Mouse (Mus musculus) stomach, postnatal 0 days (tissue): ENCODE measurements around the gene Bach2. TPM values are rescaled to one million over a fixed set of nuclear protein-coding genes. Genes with fewer than 3 reads are reported as not detected.

ENCODE experiments used
- ATAC-seq: fragments of 200-750 bp; cut with Nextera tagmentation; 2 replicates; pipeline ENCODE4 v1.8.0; 2017; ENCODE audit not compliant: low FRiP score, low TSS enrichment
- DNase-seq: peaks from one replicate; pipeline ENCODE4 v3.0.0-alpha.2; 2016; ENCODE audit warnings: low spot score
- H3K27ac ChIP-seq: fragments of 300-500 bp; sonication (generic); replicated peaks from 2 replicates; pipeline ENCODE4 v1.5.1; 2014; ENCODE audit warnings: mild to moderate bottlenecking, control low read depth
- H3K27me3 ChIP-seq: fragments of 300-500 bp; sonication (generic); 2 replicates; pipeline ENCODE4 v1.6.1; 2014; ENCODE audit warnings: low read length; ENCODE audit not compliant: control insufficient read depth, insufficient read depth
- H3K36me3 ChIP-seq: fragments of 300-500 bp; sonication (generic); 2 replicates; pipeline ENCODE4 v1.6.1; 2014; ENCODE audit warnings: low read length, mixed read lengths; ENCODE audit not compliant: control insufficient read depth, insufficient read depth
- H3K4me1 ChIP-seq: fragments of 300-500 bp; sonication (generic); replicated peaks from 2 replicates; pipeline ENCODE4 v1.6.1; 2014; ENCODE audit warnings: antibody characterized with exemption; ENCODE audit not compliant: control insufficient read depth, insufficient read depth
- H3K4me2 ChIP-seq: fragments of 300-500 bp; sonication (generic); replicated peaks from 2 replicates; pipeline ENCODE4 v1.6.1; 2014; ENCODE audit warnings: low read depth, mild to moderate bottlenecking, control low read depth, moderate library complexity
- H3K4me3 ChIP-seq: fragments of 300-500 bp; sonication (generic); 2 replicates; pipeline ENCODE4 v1.5.1; 2014; ENCODE audit warnings: low read depth, low read length, control low read depth
- H3K9ac ChIP-seq: fragments of 300-500 bp; sonication (generic); 2 replicates; pipeline ENCODE4 v1.6.1; 2014; ENCODE audit warnings: mild to moderate bottlenecking, low read length, control low read depth, mixed read lengths
- H3K9me3 ChIP-seq: fragments of 300-500 bp; sonication (generic); 2 replicates; pipeline ENCODE4 v1.6.1; 2016; ENCODE audit warnings: low read length; ENCODE audit not compliant: control insufficient read depth
- CTCF ChIP-seq: IDR thresholded peaks from 2 replicates; pipeline ENCODE4 v1.5.1; 2016; ENCODE audit warnings: antibody characterized with exemption, low read depth, mild to moderate bottlenecking, moderate library complexity
- EP300 ChIP-seq: optimal IDR thresholded peaks from 2 replicates; pipeline ENCODE3; 2016; ENCODE audit warnings: antibody characterized with exemption
- WGBS: fragments of 180-500 bp; shearing (Covaris S2); extraction: QIAGEN DNeasy Blood & Tissue Kit; methylation state at CpG from one replicate; pipeline ENCODE4 v1.1.7; 2014; 5-methylcytosine and 5-hydroxymethylcytosine counted together
- polyA plus RNA-seq: library from polyadenylated mRNA; unstranded; fragments of >200 nt; fragmentation: Nextera tagmentation; extraction: Ambion mirVana; gene quantifications from 2 replicates; pipeline ENCODE4 v1.2.1, GENCODE M21; 2015

Gene Bach2
- polyA plus RNA-seq, 1 experiment from 2014 or later: 1.9 TPM

DNA sequence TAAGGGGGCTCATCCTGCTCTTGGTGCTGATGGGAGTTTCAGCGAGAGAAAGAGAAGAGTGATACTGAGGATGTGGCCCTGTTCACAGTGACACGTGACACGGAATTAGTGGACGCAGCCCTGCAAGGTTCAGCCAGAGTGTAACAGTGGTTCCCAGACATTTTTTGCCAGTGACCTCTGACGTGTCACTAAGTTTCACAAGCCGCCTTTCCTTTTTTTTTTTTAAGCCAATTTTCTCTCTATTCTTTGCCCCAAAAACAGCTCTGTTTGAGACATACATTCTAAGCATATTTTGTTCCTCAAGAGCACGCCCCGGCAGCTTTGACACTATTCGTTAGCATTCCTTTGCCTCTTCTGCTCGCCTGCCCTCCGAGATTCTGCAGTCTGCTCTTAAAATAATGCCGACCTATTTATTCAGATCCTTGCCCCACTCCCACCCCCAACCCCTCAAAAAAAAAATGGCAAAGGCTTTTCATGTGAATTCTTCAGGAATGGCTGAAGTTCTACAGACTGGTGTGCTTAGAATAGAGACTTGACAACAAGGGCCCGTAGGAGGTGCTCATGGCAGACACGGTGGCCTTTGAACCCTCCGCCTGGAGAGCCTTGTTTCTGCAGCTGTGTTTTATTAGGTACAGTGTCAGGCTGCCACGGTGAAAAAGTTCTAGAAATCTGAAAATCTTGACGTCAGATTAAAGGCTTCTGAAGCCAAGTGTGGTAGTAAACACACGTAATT lies 282.2 kb downstream of the Bach2 start:
- no peak for DNase-seq

DNA sequence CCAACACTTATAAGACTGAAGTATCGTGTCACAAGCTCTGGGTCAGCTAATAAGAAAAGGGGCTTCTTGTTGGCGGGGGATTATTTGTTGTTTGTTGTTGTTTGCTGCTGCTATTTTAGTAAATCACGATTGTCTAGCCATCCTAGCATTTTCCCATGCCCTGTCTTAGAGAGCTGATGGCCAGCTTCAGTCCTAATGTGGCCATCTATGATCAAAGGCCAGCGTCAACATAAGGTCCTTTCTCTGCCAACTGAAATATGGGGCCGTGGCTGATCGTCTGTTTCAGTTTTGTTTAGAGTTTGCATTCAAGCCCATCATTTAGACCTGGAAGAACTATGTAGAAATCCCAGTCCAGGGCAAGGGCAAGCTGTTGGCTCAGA lies 282.7 kb downstream of the Bach2 start:
- WGBS: 56% methylated on average over 6 of the region's 6 CpGs
- H3K27me3 ChIP-seq: no peaks in the 10 kb centered on the region
- H3K36me3 ChIP-seq: no peaks in the 10 kb centered on the region
- TF ChIP-seq CTCF (no peak), EP300 (no peak)
- ATAC-seq (no peak), DNase-seq (no peak)
- no peaks in the 10 kb centered on the region for H3K9me3 ChIP-seq
- peaks cover 12% of the 10 kb centered on the region for H3K4me1 ChIP-seq
- no peak overlapping the region for H3K4me3 ChIP-seq
- no peak overlapping the region for H3K4me2 ChIP-seq
- H3K27ac ChIP-seq: peak overlapping the region; percentile 50
- H3K9ac ChIP-seq: no peak overlapping the region

More for the DNA sequence above, 282.2 kb downstream of the Bach2 start:
- H3K27ac ChIP-seq: peak overlapping the region; percentile 50
- no peaks in the 10 kb centered on the region for H3K27me3 ChIP-seq
- H3K4me1 ChIP-seq: peaks cover 12% of the 10 kb centered on the region
- H3K36me3 ChIP-seq: no peaks in the 10 kb centered on the region
- H3K4me2 ChIP-seq: no peak overlapping the region
- no peak overlapping the region for H3K9ac ChIP-seq
- WGBS: 36% methylated on average over 18 of the region's 18 CpGs
- no peak for TF ChIP-seq EP300
- TF ChIP-seq CTCF: no peak
- no peak overlapping the region for H3K4me3 ChIP-seq
- peak; percentile 33; the same call in 1 of the 2 replicates for ATAC-seq
- no peaks in the 10 kb centered on the region for H3K9me3 ChIP-seq

DNA sequence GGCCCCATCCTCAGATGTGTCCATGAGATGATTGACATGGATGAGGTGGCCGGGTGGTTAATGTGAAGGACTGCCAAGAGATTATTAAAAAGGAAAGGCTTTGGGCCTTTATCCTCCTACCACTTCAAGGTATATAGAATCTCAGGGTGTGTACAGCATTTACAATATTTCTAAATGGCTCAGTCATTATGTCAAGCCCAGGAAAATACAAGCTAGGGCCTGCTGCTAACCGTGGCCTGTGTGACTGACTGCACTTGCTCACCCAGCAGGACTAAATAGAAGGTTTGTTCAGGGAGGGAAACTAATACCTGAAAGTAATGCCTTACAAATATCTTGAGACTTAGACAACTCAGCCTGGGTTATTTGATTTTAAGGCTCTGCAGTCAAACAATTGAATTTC lies 283.4 kb downstream of the Bach2 start:
- H3K4me3 ChIP-seq: no peak overlapping the region
- H3K4me1 ChIP-seq: peaks cover 12% of the 10 kb centered on the region
- WGBS: 37% methylated on average over 2 of the region's 2 CpGs
- DNase-seq (no peak), ATAC-seq (0 out of 2 replicates have a peak, but pooled peaks have one; percentile 45)
- H3K27ac ChIP-seq: 0 out of 2 replicates have a peak overlapping the region, but pooled peaks have one; percentile 50
- H3K9ac ChIP-seq: no peak overlapping the region
- TF ChIP-seq EP300 (no peak), CTCF (no peak)
- no peaks in the 10 kb centered on the region for H3K9me3 ChIP-seq
- no peak overlapping the region for H3K4me2 ChIP-seq
- H3K36me3 ChIP-seq: no peaks in the 10 kb centered on the region
- H3K27me3 ChIP-seq: no peaks in the 10 kb centered on the region

DNA sequence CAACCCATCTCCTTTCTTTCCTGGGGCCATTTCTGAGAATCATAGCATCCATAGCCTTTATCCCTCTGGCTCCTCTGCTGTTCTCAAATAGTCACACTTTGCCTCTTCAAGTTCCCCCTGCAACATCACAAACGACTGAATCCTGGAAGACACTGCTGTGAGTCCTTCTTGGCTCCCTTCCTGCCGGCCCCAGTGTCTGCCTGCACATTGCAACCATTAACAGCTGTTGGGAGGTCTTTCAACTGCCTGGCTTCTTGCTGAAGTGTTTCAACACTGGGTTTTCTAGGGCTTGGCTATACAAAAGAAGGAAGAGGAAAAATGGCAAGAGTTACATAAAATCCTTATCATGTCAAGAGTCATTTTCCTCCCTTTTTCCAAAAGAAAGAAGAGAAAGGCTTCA lies 285.7 kb downstream of the Bach2 start:
- no peaks in the 10 kb centered on the region for H3K27me3 ChIP-seq
- no peaks in the 10 kb centered on the region for H3K36me3 ChIP-seq
- H3K4me3 ChIP-seq: no peak overlapping the region
- H3K4me1 ChIP-seq: peaks cover 12% of the 10 kb centered on the region
- H3K27ac ChIP-seq: peak overlapping the region; percentile 79
- no peak for TF ChIP-seq EP300
- TF ChIP-seq CTCF: no peak
- DNase-seq (no peak), ATAC-seq (no peak)
- no peaks in the 10 kb centered on the region for H3K9me3 ChIP-seq
- H3K4me2 ChIP-seq: no peak overlapping the region
- 18% methylated on average over 2 of the region's 2 CpGs for WGBS
- H3K9ac ChIP-seq: no peak overlapping the region

DNA sequence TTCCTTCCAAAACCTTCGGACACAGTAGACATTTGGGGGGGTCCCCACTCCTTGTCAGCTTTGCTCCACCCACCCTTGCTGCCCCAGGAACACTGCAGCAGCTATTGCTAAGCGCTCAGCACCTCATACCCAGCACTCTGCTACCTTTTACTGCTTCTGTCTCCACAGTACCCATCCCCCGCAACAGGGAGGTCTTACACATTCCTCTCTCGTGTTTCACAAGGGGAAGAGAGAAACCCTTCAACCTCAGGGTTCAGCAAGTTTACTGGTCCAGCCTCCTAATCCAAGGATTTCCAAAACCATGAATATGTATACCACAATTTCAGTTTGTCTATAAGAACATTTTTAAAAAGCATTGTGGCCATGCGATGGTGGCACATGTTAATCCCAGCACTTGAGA lies 286.4 kb downstream of the Bach2 start:
- no peaks in the 10 kb centered on the region for H3K36me3 ChIP-seq
- no peak overlapping the region for H3K27ac ChIP-seq
- TF ChIP-seq CTCF (no peak), EP300 (no peak)
- H3K27me3 ChIP-seq: no peaks in the 10 kb centered on the region
- WGBS: 70% methylated on average over 5 of the region's 5 CpGs
- H3K4me1 ChIP-seq: peaks cover 9% of the 10 kb centered on the region; the same call in 1 of the 2 replicates
- ATAC-seq (no peak), DNase-seq (no peak)
- H3K4me2 ChIP-seq: no peak overlapping the region
- no peaks in the 10 kb centered on the region for H3K9me3 ChIP-seq
- H3K9ac ChIP-seq: no peak overlapping the region
- no peak overlapping the region for H3K4me3 ChIP-seq

DNA sequence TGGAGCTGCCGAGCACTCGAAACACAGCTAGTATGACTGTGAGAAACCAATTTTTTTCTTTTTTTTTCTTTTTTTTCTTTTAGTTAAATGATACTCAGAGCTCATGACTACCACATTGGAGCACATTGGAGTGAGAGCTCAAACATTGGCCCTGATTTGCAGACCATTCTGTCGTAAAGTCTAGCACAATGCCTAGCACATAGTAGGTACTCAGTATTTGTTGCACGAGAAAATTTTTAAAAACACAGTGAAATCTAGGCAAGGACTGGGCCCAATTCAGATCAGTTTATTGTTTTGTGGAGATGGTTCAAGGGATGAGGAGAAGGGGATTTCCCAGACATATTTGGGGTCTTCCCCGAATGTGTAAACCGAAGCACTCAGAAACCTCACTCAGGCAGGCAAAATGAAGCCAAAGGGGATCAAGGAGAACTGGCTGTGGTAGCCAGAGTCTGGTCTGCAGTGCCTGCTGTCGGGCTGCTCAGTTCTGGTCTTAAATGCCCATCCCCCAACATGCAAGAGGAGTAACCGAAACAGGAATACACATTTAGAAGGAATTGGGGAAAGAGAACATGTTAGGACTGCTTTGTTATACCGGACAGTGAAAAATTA lies 287.7 kb downstream of the Bach2 start:
- H3K4me1 ChIP-seq: peaks cover 7% of the 10 kb centered on the region; the same call in 1 of the 2 replicates
- no peaks in the 10 kb centered on the region for H3K9me3 ChIP-seq
- no peaks in the 10 kb centered on the region for H3K27me3 ChIP-seq
- ATAC-seq (no peak), DNase-seq (no peak)
- no peak overlapping the region for H3K27ac ChIP-seq
- H3K4me3 ChIP-seq: no peak overlapping the region
- WGBS: 77% methylated on average over 9 of the region's 9 CpGs
- H3K36me3 ChIP-seq: no peaks in the 10 kb centered on the region
- H3K4me2 ChIP-seq: no peak overlapping the region
- TF ChIP-seq CTCF (no peak), EP300 (no peak)
- H3K9ac ChIP-seq: no peak overlapping the region
